Mouse (Mus musculus) lung, postnatal 14 days (tissue): ENCODE measurements around the gene Amdhd2.

Source experiments
- DNase-seq: peaks from one replicate; pipeline ENCODE4 v3.0.0; 2021

Gene Amdhd2

DNA sequence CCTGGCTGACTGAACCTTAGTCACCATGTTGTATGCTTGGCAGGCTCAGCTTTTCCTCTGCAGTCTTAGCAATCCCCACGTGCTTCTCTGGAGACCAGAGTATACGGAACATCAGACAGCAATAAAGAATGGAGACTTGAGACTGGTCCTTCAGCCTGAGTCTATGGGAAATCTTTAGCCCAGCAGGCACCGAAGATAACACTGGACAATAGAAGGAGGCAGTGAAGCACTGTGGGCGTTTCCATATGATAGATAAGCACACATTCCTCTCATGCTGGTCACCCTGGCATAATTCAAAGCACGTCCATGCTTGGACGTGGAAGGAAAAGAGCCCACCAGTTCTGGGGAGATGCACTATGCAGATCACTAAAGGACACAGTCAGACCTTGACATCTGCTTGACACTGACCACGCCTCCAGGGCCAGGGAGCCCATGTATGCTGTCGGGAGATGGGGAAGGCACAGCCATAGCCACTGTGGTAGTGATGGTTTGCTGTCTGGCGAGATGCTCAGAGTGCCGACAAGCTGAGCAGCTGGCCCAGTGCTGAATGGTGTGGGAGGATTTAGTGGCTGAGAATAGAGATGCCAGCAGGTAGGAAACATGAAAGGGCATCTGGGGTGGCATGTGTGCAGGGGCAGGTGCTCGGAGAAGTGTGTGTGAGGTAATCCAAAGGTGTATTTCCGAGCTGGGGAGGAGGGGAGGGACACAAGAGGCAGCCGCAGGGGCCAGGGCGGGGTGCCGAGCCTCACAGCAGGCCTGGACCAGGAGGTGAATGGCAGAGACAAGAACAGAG is 33.7 kb upstream of the Amdhd2 start:
- no peak for DNase-seq

DNA sequence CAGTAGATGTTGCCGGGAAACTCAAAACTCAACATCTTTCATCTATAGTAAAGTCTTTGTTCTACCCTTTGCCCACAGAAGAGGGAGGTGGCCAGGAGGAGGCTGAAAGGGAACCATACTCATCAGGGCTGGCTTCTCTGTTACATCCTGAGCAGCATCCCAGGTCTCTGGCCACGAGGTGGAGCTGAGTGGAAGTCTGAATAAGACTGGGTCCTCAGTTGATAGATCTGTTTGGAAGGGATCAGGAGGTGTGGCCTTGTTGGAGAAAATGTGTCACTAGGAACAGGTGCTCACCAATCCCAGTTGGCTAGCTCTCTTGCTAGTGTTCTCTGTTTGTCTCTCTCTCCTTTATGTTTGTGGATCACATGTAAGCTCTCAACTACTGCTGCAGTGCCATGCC is 31.8 kb upstream of the Amdhd2 start:
- DNase-seq: no peak

DNA sequence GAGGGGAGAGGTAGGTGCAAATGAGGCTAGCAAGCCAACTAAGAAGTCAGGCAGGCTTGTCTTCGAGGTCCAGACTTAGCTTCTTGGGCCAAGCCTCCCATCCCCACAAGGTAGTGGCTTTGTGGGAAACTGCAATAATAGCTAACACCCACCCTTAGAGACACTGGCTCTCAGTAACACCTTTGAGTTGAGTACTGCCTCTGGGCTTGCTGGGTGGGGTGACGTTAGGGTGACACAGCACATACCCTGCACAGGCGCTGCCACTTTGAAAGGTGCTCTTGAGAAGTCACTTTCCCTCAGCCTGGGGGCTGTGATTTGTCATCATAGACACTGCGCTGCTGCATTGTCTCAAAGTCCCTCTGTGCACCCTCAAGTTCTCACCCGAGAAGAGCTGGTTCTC is 30.2 kb upstream of the Amdhd2 start:
- DNase-seq: no peak

DNA sequence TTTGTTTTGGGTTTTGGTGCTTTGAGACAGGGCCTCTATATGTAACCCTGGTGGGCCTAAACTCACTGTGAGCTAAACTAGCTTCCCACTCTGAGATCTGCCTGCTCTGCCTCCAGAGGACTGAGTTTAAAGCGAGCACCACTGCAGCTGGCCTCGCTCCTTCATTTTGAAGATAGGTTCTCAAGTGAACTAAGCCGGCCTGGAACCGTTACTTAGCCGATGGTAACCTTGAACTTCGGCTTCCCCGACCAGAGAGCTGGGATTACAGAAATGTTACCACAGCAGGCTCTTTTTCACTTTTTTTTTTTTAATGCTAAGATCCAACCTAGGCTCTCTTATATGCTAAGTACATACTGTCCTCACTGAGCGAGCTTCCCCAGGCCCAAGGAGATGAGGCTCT is 29.7 kb upstream of the Amdhd2 start:
- DNase-seq: no peak

DNA sequence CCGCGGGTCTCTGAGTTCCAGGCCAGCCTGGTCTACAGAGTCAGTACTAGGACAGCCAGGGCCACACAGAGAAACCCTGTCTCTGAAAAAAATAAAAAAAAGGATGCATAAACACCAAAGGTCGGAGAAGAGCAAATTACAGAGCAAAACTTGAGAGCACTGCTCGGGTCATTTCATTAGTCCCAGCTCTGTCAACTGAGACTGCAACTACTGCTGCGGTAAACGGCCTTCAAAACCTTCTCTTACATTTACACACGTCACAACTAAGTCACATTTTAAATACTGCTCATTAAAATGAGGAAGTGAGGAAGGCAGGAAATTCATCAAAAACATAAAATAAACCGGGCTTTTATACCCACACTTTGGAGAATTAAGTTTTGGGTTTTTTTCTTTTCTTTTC is 29.3 kb upstream of the Amdhd2 start:
- no peak for DNase-seq

DNA sequence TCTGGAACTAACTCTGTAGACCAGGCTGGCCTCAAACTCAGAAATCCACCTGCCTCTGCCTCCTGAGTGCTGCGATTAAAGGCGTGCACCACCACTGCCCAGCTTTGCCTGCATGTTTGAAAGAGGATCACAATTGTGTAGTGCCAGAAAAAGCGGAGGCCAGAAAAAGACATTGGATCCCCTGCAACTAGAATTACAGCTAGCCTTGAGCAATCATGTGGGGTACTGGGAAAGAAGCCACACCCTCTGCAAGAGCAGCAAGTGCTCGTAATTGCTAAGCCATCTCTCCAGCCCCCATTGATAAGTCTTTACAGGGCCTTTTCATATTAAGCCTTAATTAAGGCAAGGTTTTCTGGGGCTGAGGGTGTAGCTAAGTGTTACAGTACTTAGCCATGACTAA is 27.9 kb upstream of the Amdhd2 start:
- DNase-seq: no peak

DNA sequence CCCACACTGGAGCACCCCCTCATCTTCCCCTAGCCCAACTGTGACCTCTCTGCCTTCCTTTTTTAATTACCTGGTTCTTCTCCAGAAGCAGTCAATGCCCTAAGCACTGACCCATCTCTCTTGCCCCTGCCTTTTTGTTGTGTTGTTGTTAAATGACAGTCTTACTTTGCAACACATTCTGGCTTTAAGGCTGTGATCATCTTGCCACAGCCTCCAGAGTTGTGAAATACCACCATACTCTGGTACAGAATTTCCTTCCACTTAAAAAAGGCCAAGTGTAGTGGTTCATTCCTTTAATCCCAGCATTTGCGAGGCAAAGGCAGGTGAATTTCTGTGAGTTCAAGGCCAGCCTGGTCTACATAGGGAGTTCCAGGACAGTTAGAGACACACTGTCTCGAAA is 27.4 kb upstream of the Amdhd2 start:
- no peak for DNase-seq

DNA sequence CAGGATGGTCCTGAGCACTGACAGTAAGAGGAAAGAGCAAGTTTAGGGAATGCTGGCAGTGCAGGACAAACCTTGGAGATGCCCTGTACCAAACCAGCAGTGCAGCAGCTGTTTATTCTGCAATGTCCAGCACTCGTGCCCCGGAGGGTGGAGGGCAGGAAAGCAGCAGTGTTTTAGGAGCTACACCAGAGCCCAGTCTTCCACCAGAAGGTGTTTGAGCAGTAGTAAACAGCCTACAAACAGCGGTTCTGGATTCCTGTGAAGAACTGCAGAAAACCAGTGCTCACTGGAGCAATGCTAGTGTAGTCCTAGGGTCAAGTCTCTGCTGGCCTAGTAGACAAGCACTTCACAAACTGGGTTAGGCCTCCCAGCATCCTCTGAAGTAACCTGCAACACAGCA is 10.7 kb upstream of the Amdhd2 start:
- DNase-seq: no peak

DNA sequence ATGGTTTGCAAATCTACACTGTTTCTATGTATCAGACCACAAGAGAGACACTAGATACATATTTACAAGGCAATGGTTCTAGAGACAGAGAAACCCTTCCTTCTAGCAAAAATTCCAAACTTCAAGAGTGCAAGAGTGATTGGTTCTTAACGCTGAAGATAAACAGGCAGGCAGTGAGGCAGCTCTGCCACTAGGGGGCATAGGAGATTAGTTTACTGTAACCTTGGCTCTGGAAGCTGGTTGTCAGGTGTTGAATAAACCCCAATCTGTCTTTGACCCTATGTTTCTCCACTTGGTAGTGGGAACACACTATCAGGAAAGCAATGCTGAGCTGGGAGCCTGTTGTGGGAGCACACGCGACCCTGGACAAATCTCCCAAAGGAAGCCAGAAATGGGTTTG is 9.9 kb upstream of the Amdhd2 start:
- peak; percentile 78 for DNase-seq

DNA sequence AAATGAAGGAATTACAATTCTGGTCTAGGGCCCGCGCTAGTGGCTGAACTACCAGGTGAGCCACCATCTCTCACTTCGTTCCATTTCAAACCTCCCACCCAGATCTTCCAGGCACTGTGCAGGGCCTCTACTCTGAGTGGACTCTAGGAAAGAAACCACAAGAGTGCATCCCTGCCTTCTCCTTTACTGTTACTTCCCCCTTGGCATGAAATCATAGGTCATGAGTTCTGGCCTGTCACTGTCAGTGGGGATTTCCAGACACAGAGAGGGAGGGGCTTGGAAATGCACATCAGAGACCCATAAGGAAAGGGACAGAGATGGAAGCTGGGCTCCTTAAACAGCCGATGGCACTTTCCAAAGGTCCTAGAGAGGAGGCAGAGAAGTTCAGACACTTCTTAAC is 8.2 kb upstream of the Amdhd2 start:
- no peak for DNase-seq

DNA sequence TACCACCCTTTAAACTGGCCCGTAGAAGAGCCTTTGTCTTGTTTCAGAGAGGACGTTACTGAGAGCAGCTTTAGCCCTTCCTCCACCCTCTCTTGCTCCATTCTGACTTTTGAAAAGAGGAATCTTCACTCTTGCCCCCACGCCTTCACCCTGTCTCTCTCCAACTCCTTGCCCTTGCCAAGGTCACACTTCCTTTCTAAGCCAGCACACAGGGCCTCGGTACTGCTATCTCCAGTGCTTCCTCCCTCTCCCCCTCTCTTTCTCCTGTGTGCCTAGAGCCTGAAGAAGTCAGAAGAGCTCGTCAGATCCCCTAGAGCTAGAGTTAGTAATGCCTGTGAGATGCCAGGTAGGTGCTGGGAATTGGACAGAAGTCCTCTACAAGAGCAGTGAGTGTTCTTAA is 7.2 kb upstream of the Amdhd2 start:
- no peak for DNase-seq

DNA sequence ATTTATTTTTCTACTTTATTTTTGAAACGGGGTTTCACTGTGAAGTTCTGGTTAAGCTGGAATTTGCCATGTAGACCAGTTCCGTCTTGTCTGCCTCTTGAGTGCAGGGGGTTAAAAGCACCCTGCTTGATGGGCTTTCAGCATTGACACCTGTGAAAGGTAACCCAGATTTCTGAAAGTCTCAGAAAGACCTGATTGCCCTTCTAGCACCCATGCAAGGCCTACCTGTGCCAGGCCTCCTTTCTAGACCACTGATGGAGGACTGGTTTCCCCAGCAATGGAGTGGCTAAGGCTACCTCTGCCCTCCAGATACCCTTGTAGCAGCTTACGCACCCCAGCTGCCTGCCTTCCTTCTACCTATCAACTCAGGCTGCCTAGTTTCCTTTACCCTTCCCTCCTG is 6.6 kb upstream of the Amdhd2 start:
- no peak for DNase-seq

DNA sequence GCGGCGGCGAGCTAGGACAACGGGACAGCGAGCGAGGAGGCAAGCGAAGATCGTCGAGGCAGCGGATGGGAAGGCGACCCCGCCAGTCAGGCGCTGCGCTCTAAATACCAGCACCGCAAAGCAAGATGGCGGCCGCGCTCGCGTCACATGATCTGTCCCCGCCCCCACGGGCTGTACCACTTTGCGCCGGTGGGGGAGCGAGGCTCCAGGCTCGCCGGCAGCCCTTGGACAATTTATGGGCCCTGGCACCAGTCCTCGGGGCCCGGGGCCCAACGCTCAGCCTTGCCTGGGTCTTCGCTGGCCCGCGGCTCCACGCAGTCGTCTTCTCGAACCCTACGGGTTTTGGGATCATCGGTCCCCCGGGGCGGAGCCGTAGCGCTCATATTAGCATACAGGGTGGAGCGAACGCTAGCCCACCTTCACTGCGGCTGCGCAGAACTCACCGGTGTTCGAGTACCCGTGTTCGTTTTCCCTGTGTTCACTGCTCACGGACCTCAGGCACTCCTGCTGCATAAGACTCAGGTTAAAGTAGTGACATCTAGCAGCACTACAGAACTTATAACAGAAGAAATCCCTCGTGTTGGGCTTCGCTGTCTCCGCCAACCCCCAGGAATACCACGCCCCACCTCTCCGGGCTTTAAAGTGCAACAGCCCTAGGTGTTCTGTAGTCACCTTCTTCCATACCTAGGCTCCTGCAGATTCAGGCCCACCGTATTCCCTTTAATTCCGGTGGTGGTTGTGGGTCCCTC is 5.9 kb upstream of the Amdhd2 start, which contains the start of gene Atp6v0c:
Gene Atp6v0c (minus strand): TSS at position 386 of the 749 bp plus-strand sequence.
- DNase-seq: peak; percentile 96

DNA sequence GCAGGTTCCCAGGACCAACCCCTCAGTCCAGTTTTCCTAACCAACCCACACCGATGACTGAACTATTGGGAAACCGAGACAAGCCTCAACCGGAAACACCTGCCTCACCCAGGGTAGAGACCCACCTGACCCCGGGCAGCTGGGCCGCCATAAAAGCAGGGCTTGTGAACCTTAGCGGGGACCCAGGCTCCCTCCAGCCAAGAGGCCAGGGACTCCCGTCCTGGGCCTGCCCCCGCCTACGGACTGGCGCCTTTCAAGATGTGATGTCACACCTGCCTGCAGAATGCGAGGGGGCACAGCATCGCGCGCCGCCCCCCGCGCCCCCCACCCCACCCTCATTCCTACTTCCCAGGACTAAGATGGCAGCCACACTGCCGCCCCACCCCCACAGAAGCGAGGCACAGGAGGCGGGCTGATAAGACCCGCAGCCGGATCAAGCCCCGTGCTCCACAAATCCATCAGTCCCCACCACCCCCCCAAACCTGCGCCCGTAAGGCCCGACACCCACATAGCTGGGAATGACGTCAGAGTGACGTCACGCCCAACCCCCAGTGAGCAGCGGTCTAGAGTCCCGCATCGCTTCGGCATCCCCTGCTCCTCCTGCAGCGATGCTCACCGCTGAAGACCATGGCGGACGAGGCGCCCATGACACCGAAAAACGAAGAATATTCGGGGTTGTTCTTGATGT is 5.2 kb upstream of the Amdhd2 start:
- DNase-seq: peak; percentile 64

DNA sequence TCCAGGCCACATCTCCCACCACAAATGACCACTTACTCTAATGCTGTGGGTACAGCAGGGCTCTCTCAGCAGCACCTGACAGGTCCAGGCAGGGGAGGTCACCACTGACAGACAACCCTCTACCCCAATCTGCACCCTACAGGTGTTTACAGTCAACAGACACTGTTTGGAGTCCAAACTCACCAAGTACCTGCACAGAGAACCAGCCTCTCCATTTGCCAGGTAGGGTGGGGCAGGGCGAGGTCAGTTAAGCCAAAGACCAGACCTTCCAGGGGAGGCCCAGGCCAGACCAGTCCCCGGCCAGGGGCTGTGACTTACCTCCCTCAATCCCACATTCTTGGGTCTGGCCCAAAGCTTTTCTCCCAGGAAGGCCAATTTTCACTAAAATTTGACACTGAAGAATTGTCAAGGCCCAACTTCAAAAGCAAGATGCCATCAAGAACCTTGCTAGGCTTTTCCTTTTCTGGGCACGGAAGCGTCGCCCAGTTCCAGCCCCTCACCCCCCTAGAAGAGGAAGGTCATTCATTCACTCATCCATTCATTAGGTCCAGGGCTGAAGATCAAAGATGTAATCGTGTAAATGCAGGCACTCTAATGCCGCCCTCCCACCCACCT is 4.4 kb upstream of the Amdhd2 start:
- no peak for DNase-seq

DNA sequence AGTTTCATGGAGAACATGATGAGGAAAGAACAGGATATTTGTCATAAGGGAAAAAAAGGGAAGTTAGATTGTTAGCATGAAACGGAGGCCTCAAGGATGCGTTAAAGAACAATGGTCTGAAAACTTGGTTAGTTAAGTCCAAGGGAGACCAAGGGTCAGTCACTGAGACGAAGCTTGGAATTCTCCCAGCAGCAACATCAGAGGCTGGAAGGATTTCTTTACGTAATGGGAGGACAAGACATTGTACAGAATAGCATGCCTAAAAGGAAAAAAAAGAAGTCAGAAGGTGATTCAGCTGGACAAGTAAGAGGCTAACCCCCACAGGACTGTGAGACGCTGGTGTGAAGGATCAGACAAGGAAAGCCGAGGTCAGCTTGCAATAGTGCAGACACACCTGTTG is 3.6 kb upstream of the Amdhd2 start:
- no peak for DNase-seq

DNA sequence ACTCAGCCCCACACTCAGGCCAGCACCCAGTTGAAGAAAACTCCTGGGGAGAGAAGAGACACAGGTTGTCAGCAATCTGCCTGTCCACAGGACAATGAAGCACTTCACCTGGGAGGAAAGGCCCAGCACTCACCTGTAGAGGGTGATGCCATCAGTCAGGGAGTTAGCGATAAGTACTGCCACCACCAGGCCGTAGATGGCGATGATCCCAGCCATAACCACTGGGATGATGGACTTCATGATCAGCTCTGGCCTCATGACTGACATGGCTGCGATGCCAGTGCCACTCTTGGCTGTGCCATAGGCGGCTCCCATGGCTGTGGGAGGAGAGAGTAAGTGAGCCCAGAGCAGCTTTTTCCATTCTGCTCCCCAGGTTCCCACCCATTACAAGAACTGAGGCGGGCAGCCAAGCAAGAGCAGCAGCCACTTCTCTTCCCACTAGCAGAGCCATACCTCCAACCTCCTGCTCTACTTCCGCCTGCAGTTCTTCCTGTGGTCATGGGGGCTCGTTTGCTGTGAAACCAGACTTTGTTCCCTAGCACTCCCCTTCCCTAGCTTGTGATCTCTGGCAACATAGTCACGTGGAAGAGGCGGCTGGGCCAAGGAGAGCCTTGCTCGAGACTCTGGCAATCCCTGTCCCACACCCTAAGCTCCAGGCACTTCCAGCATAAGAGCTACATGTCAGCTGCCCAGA is 1.1 kb upstream of the Amdhd2 start:
- no peak for DNase-seq

DNA sequence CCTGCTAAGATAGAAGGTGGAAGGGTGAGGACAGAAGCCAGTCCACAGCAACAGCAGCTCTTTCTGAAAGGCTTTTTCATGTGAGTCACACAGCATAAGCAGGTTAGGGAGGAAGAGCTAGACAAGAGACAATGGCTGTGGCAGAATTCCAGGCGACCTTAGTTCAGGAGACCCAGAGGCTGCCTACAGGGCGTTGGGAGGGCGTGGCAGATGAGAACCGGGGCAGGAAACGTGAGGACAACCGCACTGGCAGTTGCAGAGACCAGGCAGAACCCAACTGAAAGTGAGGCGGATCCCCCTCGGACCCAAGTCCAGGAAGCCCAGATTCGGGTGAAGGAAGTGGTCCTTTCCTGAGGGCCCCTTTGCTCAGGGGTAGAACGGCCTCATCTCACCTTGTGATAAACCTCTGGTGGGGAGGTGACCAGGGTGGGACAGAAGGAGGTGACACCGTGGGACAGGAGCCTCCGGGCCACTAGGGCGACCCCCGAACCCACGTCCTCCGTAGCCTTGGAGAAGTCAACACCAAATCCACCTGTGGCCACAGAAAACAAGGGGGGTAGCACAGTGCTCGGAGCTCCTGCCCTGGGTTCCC is 886 bp downstream of the Amdhd2 start:
- DNase-seq: peak; percentile 43

DNA sequence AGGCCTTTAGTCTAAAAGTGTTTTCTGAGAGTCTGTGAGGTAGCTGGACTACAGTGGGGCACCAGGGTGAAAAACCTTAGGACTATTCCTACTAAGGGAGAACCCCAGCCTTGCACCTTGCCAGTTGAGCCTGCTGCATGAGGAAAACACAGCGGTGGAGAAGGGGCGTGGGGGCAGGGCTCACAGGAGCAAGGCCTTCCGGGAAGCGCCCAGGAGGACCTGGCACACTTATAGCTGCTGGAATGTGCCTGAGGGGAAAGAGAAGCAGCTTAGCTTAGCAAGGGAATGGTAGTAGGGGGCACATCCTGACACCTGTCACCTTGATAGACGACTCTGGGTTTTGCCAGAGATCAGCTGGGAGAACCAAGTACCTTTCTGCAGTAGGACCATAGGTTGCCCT is 2.1 kb downstream of the Amdhd2 start:
- no peak for DNase-seq

DNA sequence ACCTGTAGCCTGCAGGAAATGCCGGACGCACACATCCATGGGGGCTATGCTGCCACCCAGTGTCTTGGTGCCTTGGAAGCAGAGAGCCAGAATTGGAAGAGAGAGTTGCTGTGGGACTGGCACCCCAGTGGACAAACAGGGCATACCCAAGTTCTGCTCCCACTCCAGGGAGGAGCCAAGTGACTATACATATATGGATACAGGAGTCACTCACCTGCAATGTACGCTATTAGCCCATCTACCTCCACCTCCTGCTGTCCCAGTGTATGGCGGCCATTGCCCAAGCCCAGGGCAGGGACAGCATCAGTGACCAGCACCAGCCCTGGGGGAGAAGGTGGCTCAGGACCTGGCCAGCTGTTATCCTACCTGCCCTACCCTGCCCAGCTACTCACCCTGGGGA is 6.0 kb downstream of the Amdhd2 start:
- no peak for DNase-seq

DNA sequence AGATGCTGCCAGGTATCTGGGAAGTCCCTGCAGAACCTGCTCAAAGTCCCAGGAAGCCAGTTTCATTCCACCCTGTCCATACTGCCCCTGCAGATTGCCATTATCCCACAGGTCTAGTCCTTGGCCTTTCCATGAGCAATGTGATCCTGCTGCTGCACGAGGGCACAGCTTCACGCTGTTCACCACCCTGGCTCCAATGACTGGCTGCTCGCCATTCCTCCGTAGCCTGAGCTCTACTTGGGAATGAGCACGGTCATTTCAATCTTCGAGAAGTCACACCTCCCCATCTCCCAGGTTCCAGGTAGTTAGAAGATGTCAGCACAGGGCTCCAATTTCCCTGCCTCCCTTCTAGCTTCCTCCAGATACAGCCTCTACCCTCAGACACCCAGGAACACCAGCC is 6.4 kb downstream of the Amdhd2 start:
- DNase-seq: no peak

DNA sequence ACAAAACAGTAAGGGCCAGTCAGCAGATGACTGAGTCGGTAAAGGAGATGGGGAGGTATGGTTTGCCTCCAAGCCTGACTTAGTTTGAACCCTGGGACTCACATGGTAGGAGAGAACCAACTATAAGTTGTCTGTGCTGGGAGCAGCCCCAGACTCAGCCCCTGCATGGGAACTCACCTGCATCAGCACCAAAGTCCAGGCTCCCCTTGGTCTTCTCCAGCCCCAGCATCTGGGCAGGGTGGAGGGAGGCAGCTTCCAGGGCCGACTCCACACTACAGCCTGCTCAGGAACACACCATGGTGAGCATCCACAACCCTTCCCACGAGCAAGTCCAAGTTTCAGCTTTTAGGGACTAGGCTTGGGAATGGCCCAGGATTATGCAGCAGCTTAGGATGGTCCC is 7.2 kb downstream of the Amdhd2 start:
- DNase-seq: no peak

DNA sequence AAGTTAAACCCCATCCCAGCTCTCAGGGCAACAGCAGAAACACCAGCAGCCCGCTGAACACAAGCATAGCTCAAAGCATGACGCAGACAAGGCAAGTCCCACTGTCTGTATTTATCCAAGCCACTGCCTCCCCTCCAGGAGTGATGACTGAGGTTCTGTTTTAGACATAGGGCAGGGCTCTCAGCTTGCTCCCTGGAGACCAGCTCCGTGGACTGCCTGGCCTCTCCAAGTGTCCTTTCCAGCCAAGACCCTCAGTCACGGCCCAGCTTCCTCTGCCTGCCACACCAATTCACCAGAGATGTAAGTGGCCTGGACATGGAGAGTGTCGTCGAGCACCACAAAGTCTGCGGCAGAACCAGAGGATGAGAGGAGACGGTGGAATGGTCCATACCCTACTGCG is 7.8 kb downstream of the Amdhd2 start:
- no peak for DNase-seq
